Mouse (Mus musculus) midbrain, postnatal 0 days (tissue): Measurements from ENCODE around the gene Nlrc5. TPM values are rescaled to one million over a fixed set of nuclear protein-coding genes. Genes with fewer than 3 reads are reported as not detected.
A peak's percentile ranks its signal among the peaks of the same experiment; 100 is the strongest.

ENCODE experiments used
- ATAC-seq: fragments of 200-750 bp; cut with Nextera tagmentation; 2 replicates; pipeline ENCODE4 v1.8.0; 2017; ENCODE audit warnings: moderate number of reproducible peaks, mild to moderate bottlenecking, moderate TSS enrichment, moderate library complexity; ENCODE audit not compliant: low FRiP score
- DNase-seq: peaks from one replicate; pipeline ENCODE4 v3.0.0-alpha.2; 2015; ENCODE audit warnings: low spot score
- H3K27ac ChIP-seq: fragments of 300-500 bp; sonication (generic); 2 replicates; pipeline ENCODE4 v1.5.1; 2014; ENCODE audit warnings: low read depth, mild to moderate bottlenecking, low read length, mixed read lengths
- H3K27me3 ChIP-seq: fragments of 300-500 bp; sonication (generic); 2 replicates; pipeline ENCODE4 v1.6.1; 2014; ENCODE audit warnings: low read length, control low read depth, mixed read lengths; ENCODE audit not compliant: insufficient read depth
- H3K36me3 ChIP-seq: fragments of 300-500 bp; sonication (generic); 2 replicates; pipeline ENCODE4 v1.6.1; 2014; ENCODE audit warnings: low read length, control low read depth, mixed read lengths; ENCODE audit not compliant: insufficient read depth
- H3K4me1 ChIP-seq: fragments of 300-500 bp; sonication (generic); 2 replicates; pipeline ENCODE4 v1.6.1; 2014; ENCODE audit warnings: mild to moderate bottlenecking, control low read depth, antibody characterized with exemption, low read length, mixed read lengths; ENCODE audit not compliant: insufficient read depth
- H3K4me2 ChIP-seq: fragments of 300-500 bp; sonication (generic); 2 replicates; pipeline ENCODE4 v1.6.1; 2014; ENCODE audit warnings: low read depth, mild to moderate bottlenecking, low read length, mixed read lengths; ENCODE audit not compliant: poor library complexity, severe bottlenecking
- H3K4me3 ChIP-seq: fragments of 300-500 bp; sonication (generic); 2 replicates; pipeline ENCODE4 v1.5.1; 2014; ENCODE audit warnings: low read depth, mild to moderate bottlenecking, low read length, moderate library complexity
- H3K9ac ChIP-seq: fragments of 300-500 bp; sonication (generic); replicated peaks from 2 replicates; pipeline ENCODE4 v1.6.1; 2014; ENCODE audit warnings: mild to moderate bottlenecking, low read length, moderate library complexity, mixed read lengths; ENCODE audit not compliant: poor library complexity, severe bottlenecking
- H3K9me3 ChIP-seq: fragments of 300-500 bp; sonication (generic); 2 replicates; pipeline ENCODE4 v1.6.1; 2016; ENCODE audit warnings: low read length, control low read depth
- CTCF ChIP-seq: IDR thresholded peaks from 2 replicates; pipeline ENCODE4 v1.5.1; 2016; ENCODE audit warnings: antibody characterized with exemption, mild to moderate bottlenecking
- WGBS: fragments of 180-500 bp; shearing (Covaris S2); extraction: QIAGEN DNeasy Blood & Tissue Kit; methylation state at CpG from one replicate; pipeline ENCODE4 v1.1.7; 2014; 5-methylcytosine and 5-hydroxymethylcytosine counted together
- polyA plus RNA-seq: library from polyadenylated mRNA; unstranded; fragments of >200 nt; fragmentation: Nextera tagmentation; extraction: Ambion mirVana; gene quantifications from 2 replicates; pipeline ENCODE4 v1.2.1, GENCODE M21; 2015
- total RNA-seq: library from RNA; depleted of rRNA; stranded (reverse); fragments of >200 nt; gene quantifications from 2 replicates; pipeline ENCODE4 v1.2.3, GENCODE M21; 2014

Nlrc5 gene
- total and polyA plus RNA-seq, 2 experiments from 2014 or later = 0.22 to 0.63 TPM

DNA sequence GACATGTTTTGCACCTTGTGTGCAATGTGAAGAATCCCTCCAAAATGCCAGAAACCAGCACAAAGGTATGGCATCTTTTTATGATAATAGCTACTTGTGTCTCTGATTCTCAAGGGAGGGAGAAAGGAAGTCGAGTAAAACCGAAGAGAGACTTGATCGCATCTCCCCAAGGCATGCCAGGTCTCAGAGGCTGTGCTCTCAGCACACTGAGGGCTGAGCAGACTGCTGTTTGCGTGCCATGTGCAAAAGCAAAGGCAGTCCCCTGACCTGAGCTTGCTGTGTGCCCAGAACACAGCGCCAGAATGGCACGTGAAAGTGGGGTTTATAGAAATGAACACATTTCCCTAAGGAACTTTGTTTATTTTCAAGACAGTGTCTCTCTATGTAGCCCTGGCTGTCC lies 44.6 kb upstream of the Nlrc5 start:
- no peak for ATAC-seq
- TF ChIP-seq CTCF = no peak
- H3K9ac ChIP-seq = no peak overlapping the region
- no peak overlapping the region for H3K27ac ChIP-seq
- no peak for DNase-seq
- no peaks in the 10 kb centered on the region for H3K9me3 ChIP-seq
- no peaks in the 10 kb centered on the region; the same call in 1 of the 2 replicates for H3K4me1 ChIP-seq
- no peaks in the 10 kb centered on the region for H3K27me3 ChIP-seq
- no peak overlapping the region for H3K4me2 ChIP-seq
- 87% methylated on average over 6 of the region's 6 CpGs for WGBS
- no peak overlapping the region for H3K4me3 ChIP-seq
- H3K36me3 ChIP-seq = peaks cover 40% of the 10 kb centered on the region

DNA sequence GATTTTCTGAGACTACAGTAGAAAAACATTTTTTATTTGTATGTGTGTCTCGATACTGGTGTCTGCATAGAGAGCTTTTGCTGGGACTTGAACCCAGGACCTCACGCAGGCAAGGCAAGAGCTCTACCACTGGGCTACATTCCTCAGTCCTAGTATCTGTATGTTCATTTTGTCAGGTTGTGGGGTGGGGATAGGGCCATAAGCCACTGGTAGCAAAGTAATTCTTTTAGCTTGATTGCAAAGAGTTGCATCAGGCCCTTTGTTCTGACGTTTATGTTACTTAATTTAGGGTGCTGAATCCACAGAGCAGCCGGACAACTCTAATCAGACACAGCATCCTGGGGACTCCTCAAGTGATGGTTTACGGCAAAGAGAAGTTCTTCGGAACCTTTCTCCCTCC lies 43.7 kb upstream of the Nlrc5 start:
- no peak overlapping the region for H3K27ac ChIP-seq
- no peak for ATAC-seq
- TF ChIP-seq CTCF = no peak
- WGBS = 95% methylated on average over 6 of the region's 6 CpGs
- no peaks in the 10 kb centered on the region; the same call in 1 of the 2 replicates for H3K4me1 ChIP-seq
- no peak overlapping the region for H3K9ac ChIP-seq
- H3K36me3 ChIP-seq = peaks cover 45% of the 10 kb centered on the region
- no peaks in the 10 kb centered on the region for H3K27me3 ChIP-seq
- no peak overlapping the region for H3K4me2 ChIP-seq
- no peak overlapping the region for H3K4me3 ChIP-seq
- no peaks in the 10 kb centered on the region for H3K9me3 ChIP-seq
- no peak for DNase-seq

DNA sequence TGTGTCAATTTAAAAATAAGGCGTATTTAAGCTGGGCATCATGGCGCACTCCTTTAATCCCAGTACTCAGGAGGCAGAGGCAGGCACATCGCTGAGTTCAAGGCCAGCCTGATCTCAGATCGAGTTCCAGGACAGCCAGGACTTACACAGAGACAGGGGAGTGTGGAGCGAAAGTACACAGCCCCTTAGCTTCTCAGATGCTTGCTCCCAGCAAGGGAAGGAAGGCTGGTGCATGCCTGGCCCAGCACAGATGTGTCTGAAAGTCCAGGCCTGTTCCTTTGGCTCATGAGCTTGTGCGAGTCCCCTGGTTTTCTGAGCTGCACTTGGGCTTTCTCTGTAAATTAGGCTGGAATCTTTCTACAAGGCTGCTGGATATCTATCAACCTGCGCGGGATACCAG lies 43.2 kb upstream of the Nlrc5 start:
- Histone ChIP-seq H3K27ac (no peak overlapping the region), H3K27me3 (no peaks in the 10 kb centered on the region), H3K9me3 (no peaks in the 10 kb centered on the region), H3K4me3 (no peak overlapping the region), H3K36me3 (peaks cover 49% of the 10 kb centered on the region), H3K9ac (no peak overlapping the region), H3K4me2 (no peak overlapping the region), H3K4me1 (no peaks in the 10 kb centered on the region; the same call in 1 of the 2 replicates)
- WGBS = 97% methylated on average over 8 of the region's 8 CpGs
- no peak for TF ChIP-seq CTCF
- no peak for ATAC-seq
- no peak for DNase-seq

DNA sequence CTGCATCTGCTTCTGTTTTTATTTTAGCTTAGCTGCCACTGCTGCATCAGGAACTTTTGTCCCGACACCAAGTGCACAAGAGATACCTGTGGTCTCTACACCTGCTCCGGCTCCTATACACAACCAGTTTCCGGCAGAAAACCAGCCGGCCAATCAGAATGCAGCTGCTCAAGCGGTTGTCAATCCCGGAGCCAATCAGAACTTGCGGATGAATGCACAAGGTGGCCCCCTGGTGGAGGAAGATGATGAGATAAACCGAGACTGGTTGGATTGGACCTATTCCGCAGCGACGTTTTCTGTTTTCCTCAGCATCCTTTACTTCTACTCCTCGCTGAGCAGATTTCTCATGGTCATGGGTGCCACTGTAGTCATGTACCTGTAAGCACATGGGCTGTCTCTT lies 42.0 kb upstream of the Nlrc5 start:
- no peak overlapping the region for H3K9ac ChIP-seq
- H3K9me3 ChIP-seq = no peaks in the 10 kb centered on the region
- WGBS = 84% methylated on average over 12 of the region's 12 CpGs
- peaks cover 56% of the 10 kb centered on the region for H3K36me3 ChIP-seq
- H3K4me2 ChIP-seq = no peak overlapping the region
- no peak overlapping the region for H3K27ac ChIP-seq
- peak; percentile 57 for TF ChIP-seq CTCF
- H3K27me3 ChIP-seq = no peaks in the 10 kb centered on the region
- H3K4me1 ChIP-seq = no peaks in the 10 kb centered on the region
- H3K4me3 ChIP-seq = no peak overlapping the region
- ATAC-seq (no peak), DNase-seq (peak; percentile 53)

DNA sequence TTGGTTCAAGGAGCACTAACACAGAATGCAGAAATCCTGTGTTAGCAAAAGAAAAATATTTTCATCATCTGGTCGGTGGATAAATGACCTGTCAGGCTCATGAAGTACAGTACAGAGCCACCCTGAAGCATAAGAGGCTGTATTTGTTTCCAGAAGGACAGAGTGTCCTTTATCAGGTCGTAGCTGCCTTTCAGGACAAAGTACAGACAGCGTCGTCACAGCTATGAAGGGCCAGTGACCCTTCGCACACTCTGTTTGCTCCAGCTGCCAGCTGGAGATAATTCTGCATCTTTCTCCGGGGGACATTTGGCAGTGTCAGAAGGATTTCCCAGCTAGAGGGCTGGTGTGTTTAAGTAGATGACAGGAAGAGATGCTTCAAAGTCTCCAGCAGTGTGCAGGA lies 41.5 kb upstream of the Nlrc5 start:
- ATAC-seq = no peak
- Histone ChIP-seq H3K27me3 (no peaks in the 10 kb centered on the region), H3K4me2 (no peak overlapping the region), H3K27ac (no peak overlapping the region), H3K4me1 (no peaks in the 10 kb centered on the region), H3K9ac (no peak overlapping the region), H3K9me3 (no peaks in the 10 kb centered on the region), H3K36me3 (peaks cover 58% of the 10 kb centered on the region), H3K4me3 (no peak overlapping the region)
- DNase-seq = no peak
- no peak for TF ChIP-seq CTCF
- 85% methylated on average over 6 of the region's 6 CpGs for WGBS

DNA sequence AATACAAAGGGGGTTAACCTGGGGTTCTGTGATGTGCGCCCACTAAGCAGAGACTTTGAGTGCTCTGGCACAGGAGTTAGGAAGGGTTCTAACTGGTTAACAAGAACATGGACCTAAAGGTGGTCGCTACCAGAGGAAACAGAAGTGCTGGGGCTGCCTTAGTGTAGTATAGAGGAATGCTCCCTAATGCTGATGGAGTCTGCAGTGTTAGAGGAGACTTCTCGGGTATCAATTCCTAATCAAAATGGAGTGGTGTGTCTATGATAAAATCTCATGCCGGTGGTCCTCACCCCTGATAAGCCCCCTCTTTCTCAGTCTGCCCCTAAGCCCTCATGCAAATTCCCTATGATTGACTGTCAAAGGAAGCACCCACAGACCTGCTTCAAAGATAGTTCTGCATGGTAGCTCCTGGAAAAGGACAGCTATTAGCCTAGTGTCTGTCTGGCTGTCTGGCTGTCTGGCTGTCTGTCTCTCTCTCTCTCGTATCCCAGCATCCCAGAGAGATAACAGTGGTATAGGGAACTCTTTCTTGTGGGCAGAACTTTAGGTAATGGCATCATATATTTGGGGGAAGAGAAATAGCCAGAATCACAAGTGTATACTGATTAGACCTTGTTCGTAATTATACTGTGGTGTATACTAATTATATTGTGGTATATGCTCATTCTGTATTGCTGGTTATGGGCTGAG lies 38.2 kb upstream of the Nlrc5 start:
- no peaks in the 10 kb centered on the region for H3K4me1 ChIP-seq
- TF ChIP-seq CTCF = no peak
- no peak overlapping the region for H3K4me3 ChIP-seq
- peaks cover 51% of the 10 kb centered on the region for H3K36me3 ChIP-seq
- H3K9me3 ChIP-seq = no peaks in the 10 kb centered on the region
- WGBS = 89% methylated on average over 6 of the region's 6 CpGs
- ATAC-seq (no peak), DNase-seq (no peak)
- no peak overlapping the region for H3K4me2 ChIP-seq
- no peak overlapping the region for H3K9ac ChIP-seq
- H3K27me3 ChIP-seq = no peaks in the 10 kb centered on the region
- H3K27ac ChIP-seq = no peak overlapping the region
